Mouse (Mus musculus) CH12.LX (cell line): ENCODE data around the gene Wnt7a.

ENCODE experiments used
- CHD1 ChIP-seq: IDR thresholded peaks from 2 replicates; pipeline ENCODE4 v1.6.1; 2012; ENCODE audit warnings: low read depth, low read length, improper control_type of control experiment, inconsistent platforms
- CTCF ChIP-seq, 2 experiments: IDR thresholded peaks in 1 of 2; conservative IDR thresholded peaks in 1 of 2; 2 replicates each; pipeline ENCODE4 v1.5.1; 2011 to 2012; ENCODE audit warnings: low read depth in 2 of 2, low read length in 2 of 2, improper control_type of control experiment in 1 of 2, inconsistent platforms in 1 of 2, mild to moderate bottlenecking in 1 of 2, moderate library complexity in 1 of 2
- HCFC1 ChIP-seq: IDR thresholded peaks from 2 replicates; pipeline ENCODE4 v1.6.1; 2012; ENCODE audit warnings: low read depth, mild to moderate bottlenecking, inconsistent platforms, low read length, improper control_type of control experiment
- POLR2A ChIP-seq: IDR thresholded peaks from 2 replicates; pipeline ENCODE4 v1.6.1; 2011; ENCODE audit warnings: low read depth, mild to moderate bottlenecking, improper control_type of control experiment, low read length

DNA sequence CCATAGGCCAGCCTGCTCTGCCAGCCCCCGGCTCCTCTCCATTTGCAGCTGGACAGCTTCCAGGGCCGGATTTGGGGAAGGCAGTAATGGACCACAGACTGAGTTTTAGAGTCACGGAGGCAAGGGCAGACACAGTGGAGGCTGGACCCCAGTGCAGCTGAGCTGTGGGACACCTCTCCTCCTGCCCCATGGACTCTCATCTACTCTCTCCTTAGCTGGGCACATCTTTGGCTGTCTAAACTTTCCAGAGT lies 64.3 kb downstream of the Wnt7a start:
- no peak for TF ChIP-seq HCFC1
- no peak for TF ChIP-seq CTCF (conservative IDR thresholded peaks at IDR 0.05 in 1 of 2, IDR thresholded peaks at IDR 0.05 in 1 of 2; ENCODE audit: low read depth in 2 of 2, low read length in 2 of 2)
- no peak for TF ChIP-seq POLR2A
- TF ChIP-seq CHD1 = no peak
